Mouse (Mus musculus) CH12.LX (cell line): ENCODE measurements at regions not wholly inside any gene's neighbourhood (a gene's known extent, or its start where the extent isn't known, plus 50 kb on each side); places are given as distances from the start of the nearest gene placed in this dataset.

Experiments used
- CTCF ChIP-seq, 2 experiments: IDR thresholded peaks in 1 of 2; conservative IDR thresholded peaks in 1 of 2; 2 replicates each; pipeline ENCODE4 v1.5.1; 2011 to 2012; ENCODE audit warnings: low read depth in 2 of 2, low read length in 2 of 2, improper control_type of control experiment in 1 of 2, inconsistent platforms in 1 of 2, mild to moderate bottlenecking in 1 of 2, moderate library complexity in 1 of 2
- E2F4 ChIP-seq: IDR thresholded peaks from 2 replicates; pipeline ENCODE4 v1.6.1; 2011; ENCODE audit warnings: low read depth, low read length, improper control_type of control experiment; ENCODE audit not compliant: insufficient replicate concordance
- MYC ChIP-seq: IDR thresholded peaks from 2 replicates; pipeline ENCODE4 v1.6.1; 2011; ENCODE audit warnings: low read depth, mild to moderate bottlenecking, improper control_type of control experiment, low read length
- POLR2A ChIP-seq: IDR thresholded peaks from 2 replicates; pipeline ENCODE4 v1.6.1; 2011; ENCODE audit warnings: low read depth, mild to moderate bottlenecking, improper control_type of control experiment, low read length
- TCF12 ChIP-seq: IDR thresholded peaks from 2 replicates; pipeline ENCODE4 v1.6.1; 2014; ENCODE audit warnings: low read depth, mild to moderate bottlenecking, inconsistent platforms, low read length, improper control_type of control experiment

- TF ChIP-seq MYC: no peak
- no peak for TF ChIP-seq E2F4
- no peak for TF ChIP-seq TCF12
- no peak for TF ChIP-seq POLR2A
- TF ChIP-seq CTCF (conservative IDR thresholded peaks at IDR 0.05 in 1 of 2, IDR thresholded peaks at IDR 0.05 in 1 of 2; ENCODE audit: low read depth in 2 of 2, low read length in 2 of 2): no peak
These were observed 107.1 kb upstream of the Pard3b start for GRCm38 (mm10) chr1:61531487-61531886.
